Mouse (Mus musculus) lung, postnatal 10 days (tissue): ENCODE data around the gene Zfp398.
A peak's percentile ranks its signal among the peaks of the same experiment; 100 is the strongest.

Experiments used
- DNase-seq: peaks from one replicate; pipeline ENCODE4 v3.0.0; 2021

The Zfp398 gene

DNA sequence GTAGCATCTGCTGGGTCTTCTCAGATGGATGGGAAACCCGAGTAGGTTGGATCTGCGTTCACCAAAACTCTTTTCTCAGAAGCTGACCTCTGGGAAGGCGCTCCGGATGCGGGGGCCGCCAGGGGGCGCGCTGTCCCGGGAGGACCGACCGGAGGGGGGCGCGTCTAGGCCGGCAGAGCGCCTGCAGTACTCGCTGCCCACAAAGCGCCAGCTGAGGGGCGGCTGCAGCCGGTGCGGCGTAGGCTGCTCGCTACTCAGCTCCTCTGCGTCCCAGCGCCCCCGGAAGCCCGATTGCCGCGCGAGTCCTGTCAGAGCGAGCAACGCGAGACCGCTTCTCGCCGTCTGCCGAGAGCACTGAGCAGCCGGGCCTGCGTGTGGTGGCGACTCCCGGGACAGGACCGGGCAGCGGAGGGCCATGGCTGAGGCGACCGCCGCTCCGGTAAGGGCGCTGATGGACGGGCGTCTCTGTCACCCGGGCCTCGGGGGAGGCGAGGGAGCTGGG is at the start of gene Zfp398:
Gene Zfp398 (plus strand): TSS at position 180 of the 502 bp plus-strand sequence.
- DNase-seq = peak; percentile 97

DNA sequence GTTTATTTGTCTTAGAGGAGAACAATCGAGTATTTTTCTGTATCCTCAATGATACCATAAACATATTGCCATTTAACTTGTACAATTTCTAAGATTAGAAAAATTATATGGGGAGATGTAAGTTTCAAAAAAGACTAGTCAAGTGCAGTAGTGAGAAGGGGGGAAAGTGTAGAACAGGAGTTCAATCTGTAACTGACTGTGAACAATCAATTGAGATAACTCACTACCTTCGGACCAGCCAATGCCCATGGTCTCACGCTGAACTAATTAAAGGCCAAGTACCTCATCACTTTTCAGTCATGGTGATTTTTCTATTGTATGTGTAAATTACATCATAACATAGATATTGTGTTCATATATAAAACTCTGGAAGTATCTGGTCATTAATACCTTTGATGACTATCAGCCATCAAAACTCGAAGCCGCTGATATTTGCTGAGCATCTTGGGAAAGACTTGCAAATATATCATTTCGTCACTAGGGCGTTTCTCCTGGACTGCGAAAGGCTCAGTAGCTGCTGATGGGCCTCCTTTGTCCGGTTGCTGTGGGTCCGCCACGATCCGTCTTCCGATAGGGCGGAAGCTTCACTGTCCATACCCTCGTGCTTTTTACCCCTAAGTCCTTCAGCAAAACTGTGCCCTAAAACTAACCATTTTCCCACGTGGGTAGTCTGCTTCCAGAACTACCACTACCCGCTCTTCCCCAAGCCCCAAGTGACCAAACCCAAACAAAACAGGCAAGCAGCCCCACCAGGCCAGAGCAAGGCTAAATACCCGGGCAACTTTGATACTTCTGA is 47.3 kb upstream of the Zfp398 start:
- peak; percentile 88 for DNase-seq

DNA sequence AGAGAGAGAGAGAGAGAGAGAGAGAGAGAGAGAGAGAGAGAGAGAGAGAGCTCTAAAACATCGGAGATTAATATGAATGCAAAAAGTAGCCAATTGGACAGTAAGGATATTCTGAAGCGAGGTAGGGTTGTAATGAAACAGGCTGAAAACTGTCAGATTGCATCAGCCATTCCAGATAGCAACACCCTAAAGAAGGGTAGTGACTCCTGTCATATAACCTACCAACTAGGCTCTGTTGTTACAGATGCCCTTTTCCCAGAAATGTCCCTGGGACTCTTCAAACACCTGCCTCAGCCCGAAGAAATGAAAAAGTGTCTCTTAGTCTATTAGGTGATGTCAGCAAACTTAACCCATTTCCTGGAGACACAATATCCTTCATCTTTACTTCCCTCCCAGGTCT is 46.6 kb upstream of the Zfp398 start:
- no peak for DNase-seq

DNA sequence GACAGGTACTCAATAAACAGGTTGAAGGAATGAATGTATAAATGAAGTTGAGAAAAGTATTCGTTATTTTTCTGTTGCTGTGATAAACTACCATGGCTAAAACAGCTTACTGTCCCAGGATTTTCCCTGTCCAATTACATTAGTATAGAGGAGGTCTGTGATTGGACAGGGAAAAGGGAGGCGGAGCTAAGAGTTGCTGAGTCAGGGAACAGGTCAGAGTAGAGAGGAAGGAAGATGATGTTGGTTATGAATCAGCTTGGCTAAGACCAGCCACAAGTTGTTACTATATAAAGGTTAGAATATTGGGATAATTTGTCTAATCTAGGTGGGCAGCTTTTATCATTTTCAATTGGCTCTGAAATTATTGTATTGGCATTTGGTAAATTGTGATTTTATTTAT is 44.7 kb upstream of the Zfp398 start:
- DNase-seq = peak; percentile 66

DNA sequence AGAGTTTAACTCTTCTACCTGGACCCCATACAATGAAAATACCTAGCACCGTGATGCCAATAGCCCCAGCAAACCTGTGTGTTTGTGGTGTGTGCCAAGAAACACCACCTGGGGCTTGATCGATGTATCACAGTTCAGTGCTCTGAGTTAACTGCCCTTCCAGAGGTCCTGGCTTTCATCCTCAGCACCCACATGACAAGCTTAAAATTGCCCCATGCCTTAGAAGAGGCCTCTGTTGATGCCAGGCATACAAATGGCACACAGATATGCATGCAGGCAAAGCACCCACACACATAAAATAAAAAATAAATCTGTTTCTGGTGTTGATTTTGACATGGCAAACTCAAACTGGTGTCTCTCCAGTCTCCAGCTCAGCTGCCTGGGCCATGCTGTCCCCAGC is 42.9 kb upstream of the Zfp398 start:
- no peak for DNase-seq

DNA sequence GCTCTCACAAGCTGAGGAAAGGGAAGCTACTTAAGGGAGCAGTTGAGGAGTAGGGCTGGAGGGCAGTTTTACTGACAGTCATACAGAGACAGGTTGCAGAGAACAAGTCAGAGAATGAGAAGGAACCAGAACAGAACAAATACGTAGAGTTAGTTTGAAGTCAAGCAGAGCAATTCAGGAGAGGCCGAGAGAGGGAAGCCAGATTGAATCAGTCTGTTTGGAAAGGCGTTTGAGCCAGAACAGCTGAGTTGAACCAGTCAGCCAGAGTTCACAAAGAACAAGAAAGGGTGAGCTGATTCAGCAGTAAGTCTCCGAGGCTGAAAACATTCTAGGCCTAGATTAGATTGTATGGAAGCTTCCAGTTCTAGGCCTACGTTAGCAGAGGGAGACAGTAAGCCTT is 42.2 kb upstream of the Zfp398 start:
- DNase-seq = no peak

DNA sequence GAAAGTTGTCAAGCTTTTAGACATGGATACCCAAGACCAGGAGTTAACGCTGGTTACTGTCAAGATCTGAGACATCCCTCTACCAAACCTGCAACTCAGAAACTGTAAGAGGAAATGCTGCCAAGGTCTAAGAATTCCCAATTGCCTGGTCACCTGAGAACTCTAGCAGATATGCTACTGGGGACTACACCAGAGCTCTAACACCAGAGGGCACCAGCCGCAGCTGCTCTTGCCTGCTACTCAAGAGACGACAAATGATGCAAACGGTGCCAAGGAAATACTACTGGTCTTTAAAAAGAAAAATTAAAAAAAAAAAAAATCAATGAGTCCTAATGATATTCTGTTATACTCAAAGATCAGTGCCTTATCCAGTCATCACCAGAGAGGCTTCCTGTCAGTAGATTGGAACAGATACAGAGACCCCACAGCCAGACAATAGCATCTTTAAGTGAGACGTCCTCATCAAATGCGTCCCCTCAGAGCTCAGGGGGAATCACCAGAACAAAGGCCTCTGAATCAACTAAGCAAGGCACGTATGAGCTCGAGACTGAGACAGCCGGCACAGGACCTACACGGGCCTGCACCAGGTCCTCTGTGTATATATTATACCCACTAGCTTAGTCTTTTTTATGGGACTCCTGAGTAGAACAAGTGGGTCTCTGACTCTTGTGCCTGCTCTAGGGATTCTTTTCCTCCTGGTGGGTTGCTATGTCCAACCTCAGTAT is 41.2 kb upstream of the Zfp398 start:
- peak; percentile 69 for DNase-seq

DNA sequence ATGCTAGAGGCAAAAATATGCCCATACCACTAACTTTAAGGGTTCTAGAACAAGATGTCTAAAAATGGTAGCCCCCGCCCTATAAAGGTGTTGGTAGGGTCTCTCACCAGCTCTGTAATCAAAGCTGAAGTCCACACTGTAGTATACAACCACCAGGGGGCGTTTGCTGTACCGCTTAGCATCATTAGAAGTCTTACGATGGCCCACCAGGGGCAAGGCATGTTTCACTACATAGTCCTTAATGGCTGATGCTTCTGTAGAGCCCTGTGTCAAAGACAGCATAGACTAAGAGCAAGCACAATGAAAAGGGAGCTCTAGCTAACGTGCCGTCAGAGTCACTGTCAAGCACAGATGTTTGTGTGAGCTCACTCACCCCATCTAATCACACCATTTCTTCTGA is 36.4 kb upstream of the Zfp398 start:
- DNase-seq = peak; percentile 81

DNA sequence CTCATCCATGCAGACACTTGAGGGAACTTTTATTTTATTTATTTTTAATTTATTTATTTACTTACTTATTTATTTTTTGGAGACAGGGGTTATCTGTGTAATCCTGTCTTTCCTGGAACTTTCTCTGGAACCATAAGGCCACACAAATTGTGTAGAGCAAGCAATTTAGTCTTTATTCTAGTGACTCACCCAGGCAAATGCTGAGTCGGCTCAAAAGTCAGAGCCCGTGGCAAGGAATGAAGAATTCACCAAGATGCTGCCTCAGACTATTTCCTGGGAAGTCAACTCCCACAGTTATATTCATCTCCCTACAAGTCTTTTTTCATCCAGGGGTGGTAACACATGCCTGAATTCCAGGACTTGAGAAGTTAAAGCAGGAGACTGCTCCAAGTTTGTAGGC is 29.9 kb upstream of the Zfp398 start:
- no peak for DNase-seq

DNA sequence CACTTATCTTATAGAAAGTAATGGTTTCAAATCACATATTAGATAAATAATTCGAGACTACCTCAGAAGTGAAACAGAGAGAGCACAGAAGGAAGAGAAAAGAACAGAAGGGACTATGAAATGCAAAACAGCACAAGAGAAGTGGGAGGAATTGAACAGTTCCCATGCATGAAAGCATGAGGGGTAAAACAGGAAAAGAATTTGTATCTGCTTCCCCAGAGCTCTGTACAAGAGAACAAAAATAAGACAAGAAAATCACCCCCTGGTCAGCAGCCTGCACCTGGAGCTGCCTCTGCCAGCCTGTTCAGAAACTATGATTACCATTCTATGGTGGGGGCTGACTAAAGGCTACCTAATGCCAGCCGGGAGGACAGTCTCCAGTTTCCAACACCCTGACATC is 28.0 kb upstream of the Zfp398 start:
- no peak for DNase-seq

DNA sequence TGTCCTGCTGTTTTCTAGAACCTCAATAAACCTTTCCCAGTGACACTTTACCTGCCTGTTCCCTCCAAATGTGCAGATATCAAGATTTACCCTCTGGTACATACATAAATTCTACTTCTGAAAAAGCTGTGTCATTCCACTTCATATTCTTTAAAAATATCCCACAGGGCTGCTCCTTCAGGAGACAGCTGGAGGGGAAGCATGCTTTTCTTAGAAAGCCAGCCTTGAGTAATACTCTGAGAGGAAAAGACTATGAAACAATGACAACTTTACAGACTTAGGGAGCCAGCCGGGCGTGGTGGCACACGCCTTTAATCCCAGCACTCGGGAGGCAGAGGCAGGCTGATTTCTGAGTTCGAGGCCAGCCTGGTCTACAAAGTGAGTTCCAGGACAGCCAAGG is 26.9 kb upstream of the Zfp398 start:
- DNase-seq = no peak

DNA sequence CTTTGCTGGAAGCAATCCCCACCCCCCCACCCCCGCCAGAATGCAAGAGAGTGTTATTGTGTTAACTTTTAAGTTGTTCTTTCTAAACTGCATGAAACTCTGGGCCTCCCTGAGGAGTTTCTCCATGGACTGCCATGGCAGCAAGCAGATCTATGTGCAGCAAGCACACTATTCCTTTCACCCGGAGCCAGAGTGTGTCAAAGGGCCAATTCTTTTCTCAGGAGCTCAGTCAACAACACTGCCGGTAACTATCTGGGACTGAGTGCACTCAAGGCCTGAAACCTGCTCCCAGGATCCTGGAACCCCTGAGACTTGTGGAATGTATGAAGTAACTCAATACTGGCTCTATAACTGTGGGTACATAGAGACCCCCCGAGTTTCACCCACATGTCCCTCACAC is 26.4 kb upstream of the Zfp398 start:
- DNase-seq = no peak

DNA sequence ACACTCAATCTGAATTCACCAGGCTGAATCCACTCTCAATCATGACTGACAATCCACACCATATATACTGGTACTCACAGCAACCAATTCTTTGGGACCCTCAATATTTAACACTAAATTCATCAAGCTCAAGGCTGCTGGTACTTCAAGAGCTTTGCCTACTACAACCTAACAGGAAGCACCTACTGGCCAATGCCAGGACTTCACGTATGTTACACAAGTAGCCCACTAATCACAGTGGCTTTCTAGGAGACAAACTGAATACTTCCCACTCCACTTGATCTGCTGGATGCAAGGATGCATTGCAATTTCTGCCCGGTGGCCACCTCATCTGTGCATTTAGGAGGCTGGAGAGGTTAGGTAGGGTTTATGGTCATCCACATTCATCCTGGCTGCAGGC is 25.3 kb upstream of the Zfp398 start:
- no peak for DNase-seq

DNA sequence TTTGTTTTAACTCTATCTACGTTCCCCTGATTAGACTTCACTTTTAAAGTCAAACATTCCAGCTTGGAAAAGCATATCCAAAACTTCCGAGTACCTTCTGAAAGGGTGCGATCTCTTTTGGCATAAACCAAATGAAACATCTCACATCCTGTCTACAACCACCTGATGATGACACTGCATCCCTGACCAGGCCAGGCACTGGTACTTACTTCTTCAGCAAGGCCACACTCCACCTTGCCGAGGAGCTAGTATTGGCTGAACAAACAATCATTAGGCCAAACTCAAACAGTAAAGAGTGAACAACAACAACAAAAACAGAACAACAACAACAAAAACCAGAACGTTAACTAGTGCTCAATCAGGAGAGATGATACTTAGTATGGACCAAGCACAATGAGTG is 24.1 kb upstream of the Zfp398 start:
- DNase-seq = no peak

DNA sequence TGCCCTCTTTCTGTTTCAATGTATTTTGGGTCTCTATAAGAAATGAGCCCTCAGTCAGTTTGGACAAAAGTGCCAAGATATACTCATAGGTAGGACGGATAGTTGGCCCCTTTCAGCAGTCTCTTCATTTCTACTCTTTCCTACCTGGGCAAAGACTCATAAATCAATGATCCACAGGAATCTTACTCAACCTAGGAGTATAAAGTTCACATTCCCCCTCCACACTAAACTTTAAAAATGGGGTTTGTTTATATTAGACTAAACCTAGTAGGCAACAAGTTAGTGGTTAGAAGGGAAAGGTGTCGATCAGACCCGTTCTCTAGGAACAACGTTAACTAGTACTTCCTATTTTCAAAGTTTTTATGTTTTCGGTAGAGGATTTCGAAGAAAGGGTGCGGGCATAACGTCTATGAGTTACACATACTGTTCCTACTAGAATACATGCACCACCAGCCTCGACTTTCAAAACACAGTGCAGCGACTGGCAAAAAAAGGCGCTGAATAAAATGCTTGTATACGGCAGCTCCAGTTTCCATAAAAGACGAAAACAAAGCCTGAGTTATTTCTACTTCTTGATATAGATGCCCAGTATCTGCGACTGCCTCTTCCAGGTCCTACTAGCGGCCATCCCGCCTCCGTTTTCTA is 23.1 kb upstream of the Zfp398 start:
- DNase-seq = no peak

DNA sequence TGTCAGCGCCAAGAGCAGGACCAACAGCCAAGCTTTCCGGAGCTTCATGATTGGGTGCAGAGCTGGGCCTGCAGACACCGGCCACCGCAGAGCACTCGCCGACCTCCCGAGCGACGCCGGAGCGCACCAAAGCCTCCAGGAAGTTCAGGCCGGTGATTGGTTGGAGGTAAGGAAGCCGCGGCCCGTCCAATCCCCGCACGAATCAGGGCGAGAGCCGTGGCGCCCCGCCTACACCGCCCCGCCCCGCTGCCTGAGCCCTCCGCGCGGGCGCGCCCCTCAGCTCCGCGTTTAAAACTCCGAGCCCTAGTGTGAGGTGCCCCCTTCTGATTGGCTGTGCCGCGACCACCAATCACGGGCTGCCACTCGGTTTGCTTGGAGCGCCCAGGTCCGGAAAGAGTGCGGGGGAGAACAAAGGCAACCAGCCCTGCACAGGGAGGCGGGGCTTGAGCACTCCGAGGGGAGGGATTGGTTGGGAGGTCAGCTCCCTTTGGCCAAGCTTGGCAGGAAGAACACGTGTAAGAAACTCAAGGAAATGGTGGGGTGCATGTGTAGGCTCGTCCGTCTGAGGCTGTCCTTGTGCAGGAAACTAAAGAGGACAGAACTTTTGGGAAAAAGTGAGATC is 22.1 kb upstream of the Zfp398 start, which contains the start of gene Pdia4:
Gene Pdia4 (minus strand): TSS at position 174 of the 622 bp plus-strand sequence.
- DNase-seq = peak; percentile 99

DNA sequence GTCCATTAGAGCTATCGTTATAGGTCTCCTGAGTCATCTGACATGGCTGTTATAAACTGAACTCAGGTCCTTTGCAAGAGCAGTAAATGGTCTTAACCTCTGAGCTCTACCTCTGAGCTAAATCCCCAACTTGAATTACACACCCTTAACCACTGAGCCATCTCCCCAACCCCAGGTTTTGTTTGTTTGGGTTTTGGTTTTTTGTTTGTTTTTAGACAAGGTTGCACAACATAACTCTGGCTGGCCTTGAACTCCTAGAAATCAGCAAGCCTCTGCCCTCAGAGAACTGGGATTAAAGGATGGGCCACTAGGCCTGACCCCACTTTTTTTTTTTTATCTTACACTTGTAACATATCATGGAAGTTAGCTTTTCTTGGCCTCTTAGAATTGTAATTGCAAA is 19.3 kb upstream of the Zfp398 start:
- DNase-seq = no peak

DNA sequence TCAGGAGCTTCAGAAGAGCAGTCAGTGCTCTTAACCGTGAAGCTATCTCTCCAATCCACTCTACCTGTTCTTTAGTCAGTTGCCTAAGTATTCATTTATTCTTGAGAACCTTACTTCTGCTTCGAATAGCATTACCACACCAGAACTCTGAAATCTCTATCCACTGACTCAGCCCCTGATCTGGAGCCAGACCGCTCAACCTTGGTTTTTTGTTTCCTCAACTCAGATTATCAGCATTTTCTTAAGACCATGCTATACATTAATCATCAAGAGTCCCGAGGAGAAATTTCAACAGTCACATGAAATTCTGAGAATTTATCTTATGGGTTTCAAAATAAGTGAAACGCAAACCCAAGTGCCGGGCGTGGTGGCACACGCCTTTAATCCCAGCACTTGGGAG is 16.7 kb upstream of the Zfp398 start:
- no peak for DNase-seq

DNA sequence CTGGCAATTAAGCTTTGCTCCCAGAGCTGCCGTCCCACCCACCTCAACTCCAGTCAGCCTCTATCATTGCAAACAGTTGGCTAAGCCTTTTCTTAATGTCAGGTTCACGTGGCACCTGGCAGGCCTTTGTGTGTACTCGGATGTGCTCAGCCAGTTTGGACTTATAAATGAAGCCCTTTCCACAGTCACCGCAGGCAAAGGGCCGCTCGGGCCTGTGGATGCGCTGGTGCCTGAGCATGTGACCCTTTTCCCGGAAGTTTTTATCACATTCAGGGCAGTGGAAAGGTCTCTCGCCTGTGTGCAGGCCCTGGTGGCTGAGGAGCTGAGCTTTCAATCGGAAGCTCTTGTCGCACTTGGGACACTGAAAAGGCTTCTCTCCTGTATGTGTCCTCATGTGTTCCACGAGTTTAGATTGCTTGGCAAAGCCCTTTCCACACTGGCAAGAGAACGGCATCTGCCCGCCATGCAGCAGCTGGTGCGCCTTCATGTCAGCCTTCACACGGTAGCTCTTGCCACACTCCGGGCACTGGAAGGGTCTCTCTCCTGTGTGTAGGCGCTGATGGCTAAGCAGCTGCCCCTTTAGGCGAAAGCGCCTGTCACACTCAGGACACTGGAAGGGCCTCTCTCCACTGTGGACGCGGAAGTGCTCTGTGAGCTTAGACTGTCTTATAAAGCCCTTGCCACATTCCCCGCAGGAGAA is 15.7 kb upstream of the Zfp398 start:
- DNase-seq = no peak

DNA sequence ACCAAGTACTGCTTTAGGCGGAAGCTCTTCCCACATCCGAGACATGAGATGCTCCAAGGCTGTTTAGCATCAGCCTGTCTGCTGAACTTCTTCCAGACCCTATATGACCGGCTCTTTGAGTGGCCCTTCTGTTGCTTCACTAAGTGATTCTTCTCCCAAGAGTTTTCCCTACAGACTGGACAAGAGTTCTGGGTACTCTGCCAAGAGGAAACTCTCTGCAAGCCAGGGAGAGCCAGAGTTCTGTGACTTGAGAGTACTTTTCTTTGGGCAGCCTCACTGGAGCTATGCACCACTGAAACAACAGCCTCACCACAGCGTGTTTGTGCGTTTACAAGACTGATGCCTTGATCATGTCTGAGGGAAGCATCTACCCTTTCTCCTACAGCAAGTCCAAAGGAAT is 14.2 kb upstream of the Zfp398 start:
- peak; percentile 20 for DNase-seq

DNA sequence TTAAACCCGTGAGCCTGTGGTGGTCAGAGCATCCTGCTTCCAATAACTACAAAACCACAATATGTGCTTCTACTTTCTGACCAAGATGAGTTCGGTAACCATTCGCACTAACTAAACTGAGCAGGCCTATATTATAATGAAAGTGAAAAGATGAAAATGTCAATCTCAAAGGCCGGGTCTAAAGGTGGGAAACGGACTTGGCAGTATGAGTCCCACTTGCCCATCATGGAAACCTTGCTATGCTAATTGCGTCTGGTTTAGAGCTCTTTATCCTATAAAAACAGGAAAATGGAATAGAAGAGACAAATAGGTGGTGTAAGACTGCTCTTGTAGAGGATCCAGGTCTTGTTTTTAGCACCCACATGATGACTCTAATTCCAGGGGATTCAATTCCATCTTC is 13.7 kb upstream of the Zfp398 start:
- no peak for DNase-seq

DNA sequence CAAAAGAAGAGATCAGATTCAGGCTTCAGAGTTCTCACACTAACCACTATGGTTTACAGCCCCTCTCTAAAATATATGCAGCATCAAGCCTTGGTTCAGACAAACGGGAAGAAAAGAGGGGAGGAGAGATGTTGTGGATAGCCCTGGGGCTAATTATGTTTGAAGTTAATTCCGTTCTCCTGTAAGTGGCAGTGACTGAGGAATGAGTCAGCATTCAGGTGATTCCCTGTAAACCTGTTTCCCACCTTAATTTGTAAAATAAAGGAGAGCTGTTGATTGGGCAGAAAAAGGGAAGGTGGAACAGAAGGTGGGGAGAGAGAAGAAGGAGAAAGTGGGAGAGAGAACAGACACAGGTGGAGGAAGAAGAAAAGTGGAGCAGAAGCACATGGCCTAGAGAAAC is 11.2 kb upstream of the Zfp398 start:
- DNase-seq = no peak

DNA sequence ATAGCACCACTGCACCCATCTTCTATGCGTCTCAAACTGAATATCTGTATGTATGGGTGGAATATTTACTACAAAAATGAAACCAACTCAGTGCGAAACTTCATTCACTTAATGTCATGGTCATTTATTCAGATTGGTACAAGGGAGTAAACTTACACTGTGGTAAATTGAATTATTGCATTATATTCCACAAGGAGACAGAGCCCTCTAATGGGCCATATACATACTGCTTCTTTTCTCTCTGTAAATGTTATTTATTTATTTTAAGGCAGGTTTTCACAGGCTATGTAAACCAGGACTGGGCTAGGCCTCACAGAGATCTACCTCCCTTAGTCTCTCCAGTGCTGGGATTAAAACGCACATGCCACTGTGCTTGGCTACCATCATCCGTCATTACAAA is 8.0 kb upstream of the Zfp398 start:
- no peak for DNase-seq
